Mouse (Mus musculus): ENCODE data around the gene Wnt6.

- TF ChIP-seq GATA1 (IDR thresholded peaks at IDR 0.05; ENCODE audit: borderline replicate concordance, low read length) (no peak), FLI1 (IDR thresholded peaks at IDR 0.05; ENCODE audit: low read length) (no peak)
These were observed 45.0 kb downstream of the Wnt6 start for GRCm38 (mm10) chr1:74816612-74817199.

Data from megakaryocyte, embryonic 14.5 days (primary cell).